Comparison of ENCODE assay signal across 7 mouse cellular contexts in the genomic region with DNA sequence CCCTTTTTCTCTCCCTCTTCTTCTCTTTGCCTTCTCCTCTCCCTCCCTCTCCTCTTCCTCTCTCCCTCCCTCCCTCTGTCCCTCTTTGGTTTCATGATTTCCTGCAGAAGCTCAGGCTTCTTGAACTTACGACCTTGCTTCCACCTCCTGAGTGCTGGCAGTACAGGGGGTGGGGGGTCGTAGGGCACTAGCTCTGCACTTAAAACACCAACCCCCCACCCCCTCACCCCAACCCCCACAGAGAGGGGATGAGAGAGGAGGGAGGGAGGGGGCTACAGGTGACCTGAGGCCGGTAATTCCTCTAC. TPM values are rescaled to one million over a fixed set of nuclear protein-coding genes. Genes with fewer than 3 reads are reported as not detected.
DNase-seq lines count a peak whose midpoint lies in the region; ATAC-seq and TF ChIP-seq lines count a peak whose summit lies in the region.

No protein-coding gene starts in this region.

- no peak for TF ChIP-seq CTCF in embryonic fibroblast, embryonic 13.5 days (IDR thresholded peaks at IDR 0.05; ENCODE audit: borderline replicate concordance, insufficient read depth, low read length)

- H3K4me2 ChIP-seq in lung, embryonic 16.5 days (ENCODE audit: low read depth, low read length) = peak overlapping the region; percentile 87
- H3K4me2 ChIP-seq in limb, embryonic 13.5 days (replicated peaks) = peak overlapping the region; percentile 79
- H3K4me2 ChIP-seq in stomach, embryonic 15.5 days = peak overlapping the region; percentile 78

- no peak for TF ChIP-seq POLR2A in embryonic fibroblast, embryonic 13.5 days (IDR thresholded peaks at IDR 0.05; ENCODE audit: low read depth, low read length)

- H3K27ac ChIP-seq in lung, embryonic 16.5 days (ENCODE audit: low read length) = peak overlapping the region; percentile 96
- peak overlapping the region; percentile 56 for H3K27ac ChIP-seq in embryonic fibroblast, embryonic 13.5 days (ENCODE audit: insufficient read depth, low read length)
- H3K27ac ChIP-seq in limb, embryonic 13.5 days = peak overlapping the region; percentile 73; the same call in 1 of the 2 replicates
- peak overlapping the region; percentile 88 for H3K27ac ChIP-seq in stomach, embryonic 15.5 days

- WGBS in lung, embryonic 16.5 days = 2% methylated on average over 3 of the region's 3 CpGs
- 0% methylated on average over 3 of the region's 3 CpGs for WGBS in limb, embryonic 13.5 days
- WGBS in stomach, embryonic 15.5 days = 3% methylated on average over 3 of the region's 3 CpGs

- DNase-seq in lung, adult 18-20 months = no peak
- no peak for DNase-seq in left cerebral cortex, adult 9 months (ENCODE audit: low spot score in 2 of 2)
- no peak for DNase-seq in adipocyte (ENCODE audit: low spot score)

- H3K9me3 ChIP-seq in lung, embryonic 16.5 days (ENCODE audit: control insufficient read depth, low read length) = 0 out of 2 replicates have a peak, but pooled peaks cover 3% of the 10 kb centered on the region
- H3K9me3 ChIP-seq in limb, embryonic 13.5 days = 0 out of 2 replicates have a peak, but pooled peaks cover 5% of the 10 kb centered on the region
- H3K9me3 ChIP-seq in stomach, embryonic 15.5 days = no peaks in the 10 kb centered on the region

- peaks cover 9% of the 10 kb centered on the region for H3K4me1 ChIP-seq in lung, embryonic 16.5 days (replicated peaks; ENCODE audit: control insufficient read depth, insufficient read depth, low read length)
- peaks cover 5% of the 10 kb centered on the region; the same call in 1 of the 2 replicates for H3K4me1 ChIP-seq in embryonic fibroblast, embryonic 13.5 days (ENCODE audit: control insufficient read depth, insufficient read depth, low read length)
- 0 out of 2 replicates have a peak, but pooled peaks cover 7% of the 10 kb centered on the region for H3K4me1 ChIP-seq in limb, embryonic 13.5 days
- no peaks in the 10 kb centered on the region for H3K4me1 ChIP-seq in stomach, embryonic 15.5 days

- peaks cover 8% of the 10 kb centered on the region; the same call in 1 of the 2 replicates for H3K36me3 ChIP-seq in lung, embryonic 16.5 days (ENCODE audit: control insufficient read depth, insufficient read depth, low read length)
- H3K36me3 ChIP-seq in limb, embryonic 13.5 days = peaks cover 12% of the 10 kb centered on the region
- 0 out of 2 replicates have a peak, but pooled peaks cover 2% of the 10 kb centered on the region for H3K36me3 ChIP-seq in stomach, embryonic 15.5 days

- peak overlapping the region; percentile 84 for H3K9ac ChIP-seq in lung, embryonic 16.5 days (ENCODE audit: low read length)
- peak overlapping the region; percentile 77 for H3K9ac ChIP-seq in limb, embryonic 13.5 days
- peak overlapping the region; percentile 59 for H3K9ac ChIP-seq in stomach, embryonic 15.5 days

- peak; percentile 8; the same call in 1 of the 2 replicates for ATAC-seq in lung, embryonic 16.5 days (ENCODE audit: low read depth)
- no peak for ATAC-seq in limb, embryonic 13.5 days (ENCODE audit: low FRiP score, low read depth)
- 0 out of 2 replicates have a peak, but pooled peaks have one; percentile 8 for ATAC-seq in stomach, embryonic 15.5 days (ENCODE audit: insufficient read depth, low FRiP score, low read depth)

- H3K27me3 ChIP-seq in lung, embryonic 16.5 days (ENCODE audit: control insufficient read depth, insufficient read depth, low read depth, low read length) = no peaks in the 10 kb centered on the region
- no peaks in the 10 kb centered on the region for H3K27me3 ChIP-seq in limb, embryonic 13.5 days
- H3K27me3 ChIP-seq in stomach, embryonic 15.5 days (replicated peaks) = no peaks in the 10 kb centered on the region

- peak overlapping the region; percentile 81 for H3K4me3 ChIP-seq in lung, embryonic 16.5 days (ENCODE audit: low read length)
- peak overlapping the region; percentile 75 for H3K4me3 ChIP-seq in embryonic fibroblast, embryonic 13.5 days (ENCODE audit: insufficient read depth, low read length)
- H3K4me3 ChIP-seq in limb, embryonic 13.5 days = peak overlapping the region; percentile 63
- peak overlapping the region; percentile 52 for H3K4me3 ChIP-seq in stomach, embryonic 15.5 days (replicated peaks)

RNA-seq across cellular contexts. Expression of a gene that starts 0.8 kb away (rescaled TPM):
- polyA plus RNA-seq in lung, embryonic 16.5 days (2015; fragmentation: Nextera tagmentation; extraction: Ambion mirVana) = 54.7 TPM in 2 replicates
- polyA plus RNA-seq in embryonic fibroblast, embryonic 13.5 days (2011; ENCODE audit: insufficient read length, low read depth, missing spikeins) = 37.2 and 39.1 TPM in 2 replicates
- 28.1 and 28.7 TPM in 2 replicates for polyA plus RNA-seq in limb, embryonic 13.5 days (2015; fragmentation: Nextera tagmentation; extraction: Ambion mirVana)
- 41.8 and 45.1 TPM in 2 replicates for polyA plus RNA-seq in stomach, embryonic 15.5 days (2015; fragmentation: Nextera tagmentation; extraction: Ambion mirVana)
